Mouse (Mus musculus) left cerebral cortex, postnatal 10 days (tissue): ENCODE results near the gene Tbc1d14. TPM values are rescaled to one million over a fixed set of nuclear protein-coding genes. Genes with fewer than 3 reads are reported as not detected.

Experiments used
- DNase-seq, 2 experiments: peaks; one replicate each; pipeline ENCODE4 v3.0.0; 2021 to 2022; ENCODE audit warnings: low spot score in 2 of 2, mixed read lengths in 1 of 2; ENCODE audit errors: extremely low spot score in 1 of 2
- intact Hi-C: fragments of 180-260 bp; cut with DNase I; formaldehyde crosslinking; loops from one replicate; pipeline ENCODE4 v1.15.1; 2025
- total RNA-seq, 2 experiments: library from RNA; stranded (reverse); gene quantifications; 2 replicates each; pipeline ENCODE4 v1.2.3; 2021

The Tbc1d14 gene
- total RNA-seq, 2 experiments from 2014 or later, result 89.7 to 95.6 TPM

- intact Hi-C loops, result no loop called here
- no peak for DNase-seq
These were observed 66.8 kb downstream of the Tbc1d14 start for GRCm38 (mm10) chr5:36526274-36526673.

- intact Hi-C loops, result no loop called here
- no peak for DNase-seq
These were observed 67.9 kb downstream of the Tbc1d14 start for GRCm38 (mm10) chr5:36525216-36525615.

- peak in 1 of 2 experiments; percentile 11 for DNase-seq
- intact Hi-C loops, result no loop called here
These were observed 69.8 kb downstream of the Tbc1d14 start for GRCm38 (mm10) chr5:36523219-36523703.

- intact Hi-C loops, result no loop called here
- peak in 1 of 2 experiments; percentile 22 for DNase-seq
These were observed 70.3 kb downstream of the Tbc1d14 start for GRCm38 (mm10) chr5:36522782-36523181.

- DNase-seq, result peak in 1 of 2 experiments; percentile 82
- intact Hi-C loops, result no loop called here
These were observed 73.3 kb downstream of the Tbc1d14 start for GRCm38 (mm10) chr5:36519751-36520150.

GRCm38 (mm10) chr5:36517596-36517995, 75.5 kb downstream of the Tbc1d14 start:
- no peak for DNase-seq
- intact Hi-C loops, result no loop called here

- intact Hi-C loops, result no loop called here
- DNase-seq, result peak in 1 of 2 experiments; percentile 16
These were observed 77.5 kb downstream of the Tbc1d14 start for GRCm38 (mm10) chr5:36515558-36515957.

- peak in 1 of 2 experiments; percentile 20 for DNase-seq
- intact Hi-C loops, result no loop called here
These were observed 78.0 kb downstream of the Tbc1d14 start for GRCm38 (mm10) chr5:36515126-36515525.

- intact Hi-C loops, result no loop called here
- DNase-seq, result no peak
These were observed 82.1 kb downstream of the Tbc1d14 start for GRCm38 (mm10) chr5:36510956-36511355.

- intact Hi-C loops, result no loop called here
- DNase-seq, result no peak
These were observed 84.7 kb downstream of the Tbc1d14 start for GRCm38 (mm10) chr5:36508351-36508750.

GRCm38 (mm10) chr5:36505643-36506042, 87.4 kb downstream of the Tbc1d14 start:
- intact Hi-C loops, result no loop called here
- DNase-seq, result no peak

- intact Hi-C loops, result no loop called here
These were observed 87.8 kb downstream of the Tbc1d14 start for GRCm38 (mm10) chr5:36505235-36505634.

GRCm38 (mm10) chr5:36494709-36495108, 98.4 kb downstream of the Tbc1d14 start:
- intact Hi-C loops, result no loop called here
- no peak for DNase-seq

More at GRCm38 (mm10) chr5:36505235-36505634, 87.8 kb downstream of the Tbc1d14 start:
- DNase-seq, result no peak

- intact Hi-C loops, result no loop called here
- no peak for DNase-seq
These were observed 99.2 kb downstream of the Tbc1d14 start for GRCm38 (mm10) chr5:36493919-36494318.

GRCm38 (mm10) chr5:36489225-36489624, 103.9 kb downstream of the Tbc1d14 start:
- DNase-seq, result no peak
- intact Hi-C loops, result no loop called here

GRCm38 (mm10) chr5:36485306-36485705, 107.8 kb downstream of the Tbc1d14 start:
- intact Hi-C loops, result no loop called here
- DNase-seq, result no peak

GRCm38 (mm10) chr5:36484171-36484990, 108.7 kb downstream of the Tbc1d14 start, which contains the start of the genes Tada2b and Ccdc96:
TSS of gene Tada2b (minus strand) at chr5:36484285.
TSS of gene Ccdc96 (plus strand) at chr5:36484588.
- intact Hi-C loops, result no loop called here

GRCm38 (mm10) chr5:36483203-36484101, 109.6 kb downstream of the Tbc1d14 start:
- intact Hi-C loops, result no loop called here
- DNase-seq, result peak; percentile 33 to 70

More at GRCm38 (mm10) chr5:36484171-36484990, 108.7 kb downstream of the Tbc1d14 start, which contains the start of the genes Tada2b and Ccdc96:
- DNase-seq, result peak; percentile 97 to 99

- DNase-seq, result no peak
- intact Hi-C loops, result no loop called here
These were observed 112.0 kb downstream of the Tbc1d14 start for GRCm38 (mm10) chr5:36481114-36481513.
